Mouse (Mus musculus): ENCODE results near the gene Vps37b. TPM values are rescaled to one million over a fixed set of nuclear protein-coding genes. Genes with fewer than 3 reads are reported as not detected.

Gene Vps37b
- polyA plus RNA-seq, 1 experiment: 22.6 TPM

- 88% methylated on average over 11 of the region's 11 CpGs for WGBS
Measured at GRCm38 (mm10) chr5:124021701-124022100, 10.4 kb downstream of the Vps37b start.

DNA sequence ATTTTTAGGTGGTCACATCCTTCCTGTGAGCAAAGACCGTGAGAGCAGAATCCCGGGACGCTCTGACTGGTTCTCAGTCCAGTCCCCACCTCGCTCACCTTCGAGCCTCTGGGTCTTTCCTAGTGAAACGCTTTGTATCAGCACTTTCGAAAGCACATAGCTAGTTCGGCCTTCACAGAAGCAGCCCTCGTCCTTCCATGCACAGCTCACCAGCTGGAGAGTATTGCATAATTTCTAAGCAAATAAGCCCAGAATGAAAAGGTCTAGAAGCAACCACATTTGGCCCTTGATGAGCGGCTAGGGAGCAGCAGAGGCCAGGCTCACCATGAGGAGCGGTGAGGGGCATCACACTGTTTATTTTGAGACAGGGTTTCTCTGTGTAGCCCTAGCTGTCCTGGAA, 10.9 kb downstream of the Vps37b start:
- H3K36me3 ChIP-seq (ENCODE audit: control insufficient read depth, insufficient read depth, low read length): no peaks in the 10 kb centered on the region
- TF ChIP-seq POLR2A (IDR thresholded peaks at IDR 0.05; ENCODE audit: low read depth, low read length): no peak
- no peak for TF ChIP-seq CTCF (conservative IDR thresholded peaks at IDR 0.05; ENCODE audit: insufficient read depth, insufficient read length, low read depth, low read length)
- H3K27ac ChIP-seq (ENCODE audit: insufficient read depth, low read depth, low read length): no peak overlapping the region
- peaks cover 27% of the 10 kb centered on the region for H3K4me1 ChIP-seq (ENCODE audit: control insufficient read depth, insufficient read depth, low read length)
- no peak for DNase-seq
- H3K27me3 ChIP-seq (replicated peaks; ENCODE audit: control insufficient read depth, insufficient read depth, low read length): no peaks in the 10 kb centered on the region
- no peak overlapping the region for H3K4me3 ChIP-seq (ENCODE audit: insufficient read depth, low read depth, low read length)
- WGBS: 89% methylated on average over 11 of the region's 11 CpGs

More at GRCm38 (mm10) chr5:124021701-124022100, 10.4 kb downstream of the Vps37b start:
- TF ChIP-seq CTCF (conservative IDR thresholded peaks at IDR 0.05; ENCODE audit: insufficient read depth, insufficient read length, low read depth, low read length) (no peak), POLR2A (IDR thresholded peaks at IDR 0.05; ENCODE audit: low read depth, low read length) (no peak)
- no peak overlapping the region for H3K4me3 ChIP-seq (ENCODE audit: insufficient read depth, low read depth, low read length)
- no peak overlapping the region for H3K27ac ChIP-seq (ENCODE audit: insufficient read depth, low read depth, low read length)
- H3K27me3 ChIP-seq (replicated peaks; ENCODE audit: control insufficient read depth, insufficient read depth, low read length): no peaks in the 10 kb centered on the region
- H3K36me3 ChIP-seq (ENCODE audit: control insufficient read depth, insufficient read depth, low read length): no peaks in the 10 kb centered on the region
- no peak for DNase-seq
- H3K4me1 ChIP-seq (ENCODE audit: control insufficient read depth, insufficient read depth, low read length): peaks cover 27% of the 10 kb centered on the region

DNA sequence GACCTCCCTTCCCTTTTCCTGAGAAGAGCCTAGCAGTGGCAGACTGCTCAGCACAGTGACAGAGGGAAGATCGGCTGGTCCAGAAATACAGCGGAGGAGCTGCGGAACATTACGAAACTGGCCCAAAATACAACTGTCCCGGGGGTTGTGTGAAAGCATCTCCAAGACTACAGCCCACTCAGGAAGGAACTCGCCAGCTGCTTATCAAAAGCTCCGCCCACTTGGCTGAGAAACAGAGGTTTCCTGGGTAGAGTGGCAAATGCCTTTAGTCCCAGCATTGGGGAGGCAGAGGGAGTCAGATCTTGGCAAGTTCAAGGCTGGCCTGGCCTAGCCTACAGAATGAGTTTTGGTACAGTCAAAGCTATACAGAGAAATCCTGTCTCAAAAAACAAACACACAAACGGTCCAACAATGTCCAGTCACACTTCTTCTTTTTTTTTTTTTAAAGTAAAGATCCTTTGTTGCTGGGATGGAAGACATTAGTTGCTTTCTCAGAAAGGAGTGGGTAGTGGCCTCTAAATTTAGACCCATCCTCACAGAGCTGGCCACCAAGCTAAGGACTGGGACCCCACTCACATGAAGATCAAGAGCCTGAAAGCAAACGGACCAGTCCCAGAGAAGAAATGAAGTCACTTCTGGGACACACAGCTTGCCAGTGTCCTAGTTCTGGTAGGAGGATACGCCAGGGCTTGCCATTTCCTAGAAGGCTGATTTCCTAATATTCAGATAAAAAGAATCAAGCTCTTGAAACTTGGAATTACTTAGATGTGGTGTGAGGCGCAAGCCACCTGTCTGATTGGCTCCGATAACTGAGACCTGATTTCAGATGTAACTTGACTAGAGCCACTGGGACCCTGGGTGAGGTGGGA, 12.5 kb downstream of the Vps37b start:
- DNase-seq: peak; percentile 83
- WGBS: 60% methylated on average over 12 of the region's 12 CpGs
- no peak overlapping the region for H3K4me3 ChIP-seq (ENCODE audit: insufficient read depth, low read depth, low read length)
- no peaks in the 10 kb centered on the region for H3K36me3 ChIP-seq (ENCODE audit: control insufficient read depth, insufficient read depth, low read length)
- 0 out of 2 replicates have a peak overlapping the region, but pooled peaks have one; percentile 13 for H3K27ac ChIP-seq (ENCODE audit: insufficient read depth, low read depth, low read length)
- TF ChIP-seq CTCF (conservative IDR thresholded peaks at IDR 0.05; ENCODE audit: insufficient read depth, insufficient read length, low read depth, low read length): no peak
- TF ChIP-seq POLR2A (IDR thresholded peaks at IDR 0.05; ENCODE audit: low read depth, low read length): no peak
- H3K27me3 ChIP-seq (replicated peaks; ENCODE audit: control insufficient read depth, insufficient read depth, low read length): no peaks in the 10 kb centered on the region
- peaks cover 14% of the 10 kb centered on the region for H3K4me1 ChIP-seq (ENCODE audit: control insufficient read depth, insufficient read depth, low read length)

- Histone ChIP-seq H3K4me3 (ENCODE audit: insufficient read depth, low read depth, low read length) (no peak overlapping the region), H3K27me3 (replicated peaks; ENCODE audit: control insufficient read depth, insufficient read depth, low read length) (no peaks in the 10 kb centered on the region), H3K27ac (ENCODE audit: insufficient read depth, low read depth, low read length) (no peak overlapping the region), H3K4me1 (ENCODE audit: control insufficient read depth, insufficient read depth, low read length) (peaks cover 18% of the 10 kb centered on the region), H3K36me3 (ENCODE audit: control insufficient read depth, insufficient read depth, low read length) (no peaks in the 10 kb centered on the region)
- TF ChIP-seq CTCF (conservative IDR thresholded peaks at IDR 0.05; ENCODE audit: insufficient read depth, insufficient read length, low read depth, low read length) (no peak), POLR2A (IDR thresholded peaks at IDR 0.05; ENCODE audit: low read depth, low read length) (no peak)
- WGBS: 79% methylated on average over 9 of the region's 9 CpGs
- no peak for DNase-seq
Measured at GRCm38 (mm10) chr5:124018651-124019050, 13.4 kb downstream of the Vps37b start.

GRCm38 (mm10) chr5:124017941-124018340, 14.1 kb downstream of the Vps37b start:
- no peak for DNase-seq
- 63% methylated on average over 9 of the region's 9 CpGs for WGBS
- H3K4me1 ChIP-seq (ENCODE audit: control insufficient read depth, insufficient read depth, low read length): peaks cover 21% of the 10 kb centered on the region
- no peaks in the 10 kb centered on the region for H3K27me3 ChIP-seq (replicated peaks; ENCODE audit: control insufficient read depth, insufficient read depth, low read length)
- no peak overlapping the region for H3K4me3 ChIP-seq (ENCODE audit: insufficient read depth, low read depth, low read length)
- H3K36me3 ChIP-seq (ENCODE audit: control insufficient read depth, insufficient read depth, low read length): no peaks in the 10 kb centered on the region
- no peak overlapping the region for H3K27ac ChIP-seq (ENCODE audit: insufficient read depth, low read depth, low read length)
- TF ChIP-seq POLR2A (IDR thresholded peaks at IDR 0.05; ENCODE audit: low read depth, low read length) (no peak), CTCF (conservative IDR thresholded peaks at IDR 0.05; ENCODE audit: insufficient read depth, insufficient read length, low read depth, low read length) (no peak)

GRCm38 (mm10) chr5:124016291-124016821, 15.7 kb downstream of the Vps37b start:
- peak; percentile 46 for DNase-seq
- TF ChIP-seq CTCF (conservative IDR thresholded peaks at IDR 0.05; ENCODE audit: insufficient read depth, insufficient read length, low read depth, low read length): no peak
- no peak for TF ChIP-seq POLR2A (IDR thresholded peaks at IDR 0.05; ENCODE audit: low read depth, low read length)
- Histone ChIP-seq H3K27ac (ENCODE audit: insufficient read depth, low read depth, low read length) (no peak overlapping the region), H3K4me3 (ENCODE audit: insufficient read depth, low read depth, low read length) (no peak overlapping the region), H3K36me3 (ENCODE audit: control insufficient read depth, insufficient read depth, low read length) (no peaks in the 10 kb centered on the region), H3K27me3 (replicated peaks; ENCODE audit: control insufficient read depth, insufficient read depth, low read length) (no peaks in the 10 kb centered on the region), H3K4me1 (ENCODE audit: control insufficient read depth, insufficient read depth, low read length) (peaks cover 29% of the 10 kb centered on the region)
- WGBS: 70% methylated on average over 7 of the region's 7 CpGs

DNA sequence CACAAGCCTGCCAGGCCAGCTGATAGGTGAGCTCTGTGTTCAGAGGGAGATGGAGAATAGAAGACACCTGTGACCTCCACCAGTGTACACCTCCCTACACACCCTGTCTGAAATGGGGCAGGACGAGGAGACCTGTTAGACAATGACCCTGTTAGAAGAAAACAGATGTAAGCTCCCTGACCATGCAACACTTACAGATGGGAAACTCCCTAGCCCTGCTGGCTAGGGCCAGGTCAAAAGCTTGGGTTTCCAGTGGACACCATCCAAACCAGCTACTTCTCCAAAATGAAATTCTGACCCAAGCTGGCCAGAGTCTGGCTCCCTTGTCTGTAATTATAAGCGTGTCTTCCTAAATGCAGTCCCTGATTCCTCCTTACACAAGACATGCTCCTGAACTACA, 16.3 kb downstream of the Vps37b start:
- 68% methylated on average over 2 of the region's 2 CpGs for WGBS
- Histone ChIP-seq H3K4me3 (ENCODE audit: insufficient read depth, low read depth, low read length) (no peak overlapping the region), H3K36me3 (ENCODE audit: control insufficient read depth, insufficient read depth, low read length) (no peaks in the 10 kb centered on the region), H3K27me3 (replicated peaks; ENCODE audit: control insufficient read depth, insufficient read depth, low read length) (no peaks in the 10 kb centered on the region), H3K27ac (ENCODE audit: insufficient read depth, low read depth, low read length) (no peak overlapping the region), H3K4me1 (ENCODE audit: control insufficient read depth, insufficient read depth, low read length) (peaks cover 29% of the 10 kb centered on the region)
- TF ChIP-seq CTCF (conservative IDR thresholded peaks at IDR 0.05; ENCODE audit: insufficient read depth, insufficient read length, low read depth, low read length) (no peak), POLR2A (IDR thresholded peaks at IDR 0.05; ENCODE audit: low read depth, low read length) (no peak)
- DNase-seq: no peak

Data from kidney, adult 2 months (tissue).